Mouse (Mus musculus) heart, adult 2 months (tissue): ENCODE data around the gene Serpina6. TPM values are rescaled to one million over a fixed set of nuclear protein-coding genes. Genes with fewer than 3 reads are reported as not detected.
"Not testable (repeated sequence)": the region's sequence is repeated elsewhere in the genome, so short reads cannot be mapped to it uniquely, and the experiment has no call there.

Experiments used
- DNase-seq, 2 experiments: peaks; one replicate each; pipeline ENCODE4 v3.0.0; 2021
- H3K27ac ChIP-seq: fragments of 200-600 bp; 2 replicates; pipeline ENCODE4 v1.8.1; 2022
- H3K27me3 ChIP-seq: fragments of 200-500 bp; 2 replicates; pipeline ENCODE4 v1.6.1; 2012; ENCODE audit warnings: mild to moderate bottlenecking, low read length, inconsistent platforms, mixed read lengths; ENCODE audit not compliant: control insufficient read depth, insufficient read depth
- H3K36me3 ChIP-seq: fragments of 200-500 bp; 2 replicates; pipeline ENCODE4 v1.6.1; 2012; ENCODE audit warnings: low read length, inconsistent platforms; ENCODE audit not compliant: control insufficient read depth, insufficient read depth
- H3K4me1 ChIP-seq: fragments of 200-500 bp; 2 replicates; pipeline ENCODE4 v1.6.1; 2011; ENCODE audit warnings: low read length; ENCODE audit not compliant: control insufficient read depth, insufficient read depth
- H3K4me3 ChIP-seq: fragments of 200-600 bp; 2 replicates; pipeline ENCODE4 v1.8.1; 2022
- H3K79me2 ChIP-seq: fragments of 200-500 bp; replicated peaks from 2 replicates; pipeline ENCODE4 v1.6.1; 2012; ENCODE audit warnings: mild to moderate bottlenecking, inconsistent platforms, low read length, moderate library complexity, mixed read lengths; ENCODE audit not compliant: control insufficient read depth, insufficient read depth
- H3K9ac ChIP-seq: fragments of 200-500 bp; 2 replicates; pipeline ENCODE4 v1.6.1; 2012; ENCODE audit warnings: low read depth, mild to moderate bottlenecking, control low read depth, inconsistent platforms, low read length, mixed read lengths
- CTCF ChIP-seq: fragments of 200-600 bp; IDR thresholded peaks from 2 replicates; pipeline ENCODE4 v1.8.1; 2022; ENCODE audit warnings: antibody characterized with exemption, mild to moderate bottlenecking, moderate library complexity
- EP300 ChIP-seq: fragments of 200-500 bp; IDR thresholded peaks from 2 replicates; pipeline ENCODE4 v1.6.1; 2011; ENCODE audit warnings: low read depth, low read length, control low read depth; ENCODE audit not compliant: insufficient read depth
- POLR2A ChIP-seq: fragments of 200-500 bp; IDR thresholded peaks from 2 replicates; pipeline ENCODE4 v1.6.1; 2011; ENCODE audit warnings: mild to moderate bottlenecking, low read depth, low read length, control low read depth; ENCODE audit not compliant: insufficient read depth
- whole genome bisulfite sequencing: fragments of 180-500 bp; shearing (Covaris S2); methylation state at CpG from one replicate; pipeline ENCODE4 v1.1.7; 2018; 5-methylcytosine and 5-hydroxymethylcytosine counted together
- intact Hi-C: fragments of 180-260 bp; cut with DNase I; formaldehyde crosslinking; loops from one replicate; pipeline ENCODE4 v1.15.1; 2025
- polyA plus RNA-seq: library from polyadenylated mRNA; depleted of rRNA; stranded (reverse); fragments of >200 nt; gene quantifications from 2 replicates; pipeline ENCODE4 v1.2.3, GENCODE M21; 2012
- total RNA-seq, 2 experiments: library from RNA; stranded (reverse); gene quantifications; 2 replicates each; pipeline ENCODE4 v1.2.3; 2021

Serpina6 gene
- total and polyA plus RNA-seq, 3 experiments, result not detected

GRCm38 (mm10) chr12:103687021-103687420, 30.0 kb upstream of the Serpina6 start:
- H3K4me3 ChIP-seq, result no peak overlapping the region
- no peak overlapping the region for H3K9ac ChIP-seq
- no peaks in the 10 kb centered on the region for H3K36me3 ChIP-seq
- H3K79me2 ChIP-seq, result no peaks in the 10 kb centered on the region
- H3K4me1 ChIP-seq, result no peaks in the 10 kb centered on the region
- no peak for DNase-seq
- TF ChIP-seq POLR2A, result no peak
- no peak for TF ChIP-seq EP300
- TF ChIP-seq CTCF, result no peak
- H3K27ac ChIP-seq, result no peak overlapping the region
- H3K27me3 ChIP-seq, result no peaks in the 10 kb centered on the region
- intact Hi-C loops, result no loop called here
- WGBS, result 54% methylated on average over 7 of the region's 7 CpGs

- intact Hi-C loops, result no loop called here
- Histone ChIP-seq H3K36me3 (no peaks in the 10 kb centered on the region), H3K9ac (no peak overlapping the region), H3K27ac (no peak overlapping the region), H3K4me3 (no peak overlapping the region), H3K79me2 (no peaks in the 10 kb centered on the region), H3K4me1 (no peaks in the 10 kb centered on the region), H3K27me3 (no peaks in the 10 kb centered on the region)
- DNase-seq, result no peak
- 70% methylated on average over 3 of the region's 3 CpGs for WGBS
- no peak for TF ChIP-seq POLR2A
- no peak for TF ChIP-seq EP300
- TF ChIP-seq CTCF, result no peak
Observed at GRCm38 (mm10) chr12:103686050-103686449, 29.0 kb upstream of the Serpina6 start.

- DNase-seq, result no peak
- Histone ChIP-seq H3K4me3 (no peak overlapping the region), H3K36me3 (no peaks in the 10 kb centered on the region), H3K9ac (no peak overlapping the region), H3K27ac (no peak overlapping the region), H3K79me2 (no peaks in the 10 kb centered on the region), H3K27me3 (no peaks in the 10 kb centered on the region), H3K4me1 (no peaks in the 10 kb centered on the region)
- WGBS, result 53% methylated on average over 3 of the region's 3 CpGs
- TF ChIP-seq CTCF, result no peak
- TF ChIP-seq EP300, result no peak
- intact Hi-C loops, result no loop called here
Observed at GRCm38 (mm10) chr12:103685386-103685785, 28.4 kb upstream of the Serpina6 start.

- TF ChIP-seq CTCF (no peak), POLR2A (no peak), EP300 (no peak)
- Histone ChIP-seq H3K27ac (no peak overlapping the region), H3K9ac (no peak overlapping the region), H3K4me1 (no peaks in the 10 kb centered on the region), H3K4me3 (no peak overlapping the region), H3K36me3 (no peaks in the 10 kb centered on the region), H3K27me3 (no peaks in the 10 kb centered on the region), H3K79me2 (no peaks in the 10 kb centered on the region)
- intact Hi-C loops, result no loop called here
- 42% methylated on average over 4 of the region's 4 CpGs for WGBS
- no peak for DNase-seq
Observed at GRCm38 (mm10) chr12:103683775-103684174, 26.8 kb upstream of the Serpina6 start.

- TF ChIP-seq EP300 (no peak), POLR2A (no peak), CTCF (no peak)
- 59% methylated on average over 2 of the region's 2 CpGs for WGBS
- no peaks in the 10 kb centered on the region for H3K36me3 ChIP-seq
- no peak overlapping the region for H3K9ac ChIP-seq
- DNase-seq, result no peak
- intact Hi-C loops, result no loop called here
- H3K27me3 ChIP-seq, result no peaks in the 10 kb centered on the region
- no peaks in the 10 kb centered on the region for H3K4me1 ChIP-seq
- no peak overlapping the region for H3K4me3 ChIP-seq
- H3K79me2 ChIP-seq, result no peaks in the 10 kb centered on the region
- H3K27ac ChIP-seq, result no peak overlapping the region
Observed at GRCm38 (mm10) chr12:103681739-103682138, 24.7 kb upstream of the Serpina6 start.

GRCm38 (mm10) chr12:103681169-103681568, 24.2 kb upstream of the Serpina6 start:
- Histone ChIP-seq H3K4me1 (no peaks in the 10 kb centered on the region), H3K36me3 (no peaks in the 10 kb centered on the region), H3K27me3 (no peaks in the 10 kb centered on the region), H3K27ac (no peak overlapping the region), H3K4me3 (no peak overlapping the region), H3K9ac (no peak overlapping the region), H3K79me2 (no peaks in the 10 kb centered on the region)
- TF ChIP-seq POLR2A (no peak), EP300 (no peak), CTCF (no peak)
- no peak for DNase-seq
- intact Hi-C loops, result no loop called here
- 76% methylated on average over 2 of the region's 2 CpGs for WGBS

GRCm38 (mm10) chr12:103679853-103680252, 22.8 kb upstream of the Serpina6 start:
- H3K79me2 ChIP-seq, H3K27me3 ChIP-seq, H3K27ac ChIP-seq, H3K4me3 ChIP-seq, H3K9ac ChIP-seq, intact Hi-C loops, H3K36me3 ChIP-seq, H3K4me1 ChIP-seq, DNase-seq: not testable (repeated sequence)
- WGBS, result 98% methylated on average over 1 of the region's 1 CpGs
